Mouse (Mus musculus): ENCODE results near the gene Aqp2.

The Aqp2 gene

DNA sequence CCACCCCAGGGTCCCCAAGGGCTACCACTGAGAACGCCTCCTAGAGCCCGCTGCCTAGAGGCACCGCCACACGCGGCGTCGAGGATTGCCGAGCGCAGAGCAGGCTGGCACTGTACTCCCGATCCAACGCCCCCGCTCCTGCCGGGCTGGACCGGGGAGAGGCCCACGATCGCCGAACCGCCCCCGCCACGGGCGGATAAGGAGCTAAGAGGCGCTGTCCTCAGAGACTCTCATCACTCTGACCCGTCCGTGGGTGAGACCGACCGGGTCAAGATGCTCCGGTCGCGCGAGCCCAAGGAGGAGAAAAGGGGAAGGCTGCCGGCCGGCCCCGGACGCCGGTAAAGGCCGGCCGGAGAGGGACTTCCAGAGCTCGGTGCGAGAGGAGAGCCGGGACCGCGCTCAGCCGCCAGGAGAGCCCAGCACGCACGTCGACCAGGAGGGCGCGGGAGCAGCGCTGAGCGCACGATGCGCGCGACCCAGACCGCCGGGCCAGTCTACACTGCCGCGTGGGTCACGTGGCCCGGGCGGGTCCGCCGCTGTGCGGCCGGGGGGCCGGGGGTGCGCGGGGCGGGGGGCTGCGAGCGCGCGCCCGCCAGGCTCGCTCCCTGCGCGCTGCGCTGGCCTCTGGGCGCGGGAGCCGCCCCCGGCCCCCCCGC, 11.7 kb downstream of the Aqp2 start, which contains the start of gene Aqp5:
Aqp5 (plus strand) TSS at position 354 of the 656 bp plus-strand sequence.
- DNase-seq (ENCODE audit: low read depth, low spot score): no peak

DNA sequence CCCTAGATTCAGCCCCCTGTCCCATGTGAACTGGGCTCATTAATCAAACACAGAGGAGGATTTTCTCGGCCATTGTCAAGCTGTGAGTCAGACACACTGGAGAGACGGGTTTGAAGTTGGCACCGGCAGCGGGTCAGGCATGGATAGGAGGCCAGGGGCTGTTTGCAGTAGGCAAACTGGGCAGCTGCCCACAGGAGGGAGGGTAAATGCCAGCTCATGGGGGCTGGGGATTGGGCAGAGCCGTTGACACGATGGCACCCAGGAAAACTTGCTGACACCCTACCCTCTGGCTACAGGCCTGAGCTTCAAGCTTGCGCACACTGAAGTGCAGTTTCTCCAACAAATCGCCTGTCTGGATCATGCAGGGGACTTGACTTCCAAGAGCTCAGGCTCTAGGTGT, 13.3 kb downstream of the Aqp2 start:
- DNase-seq (ENCODE audit: low read depth, low spot score): no peak

DNA sequence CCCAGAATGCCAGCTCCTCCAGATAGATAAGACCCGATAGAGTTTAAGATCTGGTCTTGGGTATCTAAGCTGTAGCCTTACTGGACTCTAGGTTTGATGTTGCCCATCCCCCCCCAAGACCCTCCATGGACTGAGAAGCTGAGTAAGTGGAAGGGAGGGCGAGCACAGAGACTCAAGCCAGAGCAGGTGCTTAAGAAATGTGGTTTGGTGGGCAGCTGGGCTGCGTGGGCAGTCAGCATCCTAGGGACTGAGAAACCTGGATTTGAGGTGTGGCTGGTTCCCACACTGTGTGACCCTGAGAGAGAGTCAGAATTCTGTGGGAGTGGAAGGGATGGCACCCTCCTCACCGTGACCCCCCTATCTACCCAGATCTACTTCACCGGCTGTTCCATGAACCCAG, 14.0 kb downstream of the Aqp2 start:
- no peak for DNase-seq (ENCODE audit: low read depth, low spot score)

DNA sequence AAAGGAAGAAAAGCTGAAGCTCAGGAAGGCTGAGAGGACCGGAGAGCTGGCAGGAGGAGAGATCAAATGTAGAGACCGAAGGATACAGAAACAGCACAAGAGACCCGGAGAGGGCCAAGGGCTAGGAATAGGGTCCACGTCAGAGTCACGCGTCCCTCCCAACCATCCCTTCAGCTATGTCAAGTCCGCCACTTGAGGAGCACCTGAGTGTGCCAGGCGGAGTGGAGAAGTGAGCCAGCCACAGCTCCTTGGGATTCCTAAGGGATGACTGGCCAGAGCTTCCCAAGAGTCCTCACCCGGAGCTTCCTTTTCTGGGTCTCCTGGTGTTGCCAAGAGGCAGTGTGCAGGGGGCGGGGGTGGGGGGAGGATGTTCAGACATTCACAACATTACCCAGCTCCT, 16.1 kb downstream of the Aqp2 start:
- no peak for DNase-seq (ENCODE audit: low read depth, low spot score)

DNA sequence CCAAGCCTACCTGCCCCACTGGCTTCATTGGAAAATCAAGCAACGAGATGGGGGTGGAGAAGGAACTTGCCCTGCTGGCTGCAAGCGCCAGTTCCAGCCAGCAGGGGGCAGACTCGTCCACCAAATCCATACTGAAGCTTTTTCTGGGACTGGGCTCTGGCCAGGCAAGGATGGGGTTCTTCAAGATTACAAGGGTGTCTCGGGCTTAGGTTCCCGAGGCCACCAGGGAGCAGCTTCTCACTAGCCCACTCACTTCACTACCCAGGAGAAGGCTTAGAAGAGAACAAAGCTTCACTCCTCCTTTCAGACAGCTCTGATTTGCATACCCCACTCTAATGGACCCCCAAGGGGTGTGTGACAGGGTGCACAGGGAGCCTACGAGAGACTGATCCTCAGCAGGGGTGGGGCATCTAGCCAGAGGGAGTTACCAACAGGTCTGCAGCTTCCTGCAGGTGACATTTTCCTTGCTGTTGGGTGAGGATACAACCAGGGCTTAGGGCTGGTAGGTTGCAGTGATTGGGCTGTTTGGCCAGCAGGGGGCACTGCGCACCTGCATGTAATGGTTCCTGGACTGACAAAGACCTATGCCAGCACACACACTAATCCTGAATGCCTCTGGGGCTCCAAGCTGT, 17.3 kb downstream of the Aqp2 start:
- peak; percentile 92 for DNase-seq (ENCODE audit: low read depth, low spot score)

DNA sequence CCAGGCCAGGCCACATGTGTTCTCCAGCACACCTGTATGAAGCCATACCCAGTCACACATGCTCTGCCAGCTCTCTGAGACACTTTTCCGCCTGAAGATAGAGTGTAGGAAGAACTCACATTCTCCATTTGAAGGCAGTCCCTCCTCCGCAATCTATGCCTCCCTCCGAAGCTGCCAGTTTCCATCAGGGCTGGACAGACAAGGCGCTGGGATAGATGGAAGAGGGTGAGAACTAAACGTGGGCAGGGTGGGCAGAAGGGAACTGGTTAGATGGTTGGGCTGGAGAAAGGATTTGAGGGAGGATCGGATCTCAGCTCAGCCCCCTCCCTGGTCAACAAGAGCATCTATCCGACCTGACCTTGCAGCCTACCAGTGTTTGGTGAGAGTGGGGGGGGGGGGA, 18.0 kb downstream of the Aqp2 start:
- no peak for DNase-seq (ENCODE audit: low read depth, low spot score)

DNA sequence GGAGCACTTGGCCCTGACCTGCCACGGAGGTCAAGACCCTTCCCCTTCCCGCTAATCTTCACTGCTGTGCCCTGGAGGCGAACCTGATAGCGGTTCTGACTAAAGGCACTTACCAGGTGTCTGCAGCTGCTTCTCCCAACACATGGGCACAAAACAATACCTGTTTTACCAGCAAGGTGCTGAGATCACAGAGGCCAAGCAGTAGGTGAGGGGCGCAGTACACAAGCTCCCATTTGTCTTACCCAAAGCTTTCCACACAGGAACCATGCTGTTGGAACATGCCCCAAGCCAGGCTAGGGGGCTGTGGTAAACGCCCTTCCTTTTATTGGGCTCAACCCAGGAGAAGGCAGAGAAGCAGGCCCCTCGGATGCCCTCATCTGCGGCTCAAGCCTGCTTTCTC, 18.7 kb downstream of the Aqp2 start:
- DNase-seq (ENCODE audit: low read depth, low spot score): no peak

DNA sequence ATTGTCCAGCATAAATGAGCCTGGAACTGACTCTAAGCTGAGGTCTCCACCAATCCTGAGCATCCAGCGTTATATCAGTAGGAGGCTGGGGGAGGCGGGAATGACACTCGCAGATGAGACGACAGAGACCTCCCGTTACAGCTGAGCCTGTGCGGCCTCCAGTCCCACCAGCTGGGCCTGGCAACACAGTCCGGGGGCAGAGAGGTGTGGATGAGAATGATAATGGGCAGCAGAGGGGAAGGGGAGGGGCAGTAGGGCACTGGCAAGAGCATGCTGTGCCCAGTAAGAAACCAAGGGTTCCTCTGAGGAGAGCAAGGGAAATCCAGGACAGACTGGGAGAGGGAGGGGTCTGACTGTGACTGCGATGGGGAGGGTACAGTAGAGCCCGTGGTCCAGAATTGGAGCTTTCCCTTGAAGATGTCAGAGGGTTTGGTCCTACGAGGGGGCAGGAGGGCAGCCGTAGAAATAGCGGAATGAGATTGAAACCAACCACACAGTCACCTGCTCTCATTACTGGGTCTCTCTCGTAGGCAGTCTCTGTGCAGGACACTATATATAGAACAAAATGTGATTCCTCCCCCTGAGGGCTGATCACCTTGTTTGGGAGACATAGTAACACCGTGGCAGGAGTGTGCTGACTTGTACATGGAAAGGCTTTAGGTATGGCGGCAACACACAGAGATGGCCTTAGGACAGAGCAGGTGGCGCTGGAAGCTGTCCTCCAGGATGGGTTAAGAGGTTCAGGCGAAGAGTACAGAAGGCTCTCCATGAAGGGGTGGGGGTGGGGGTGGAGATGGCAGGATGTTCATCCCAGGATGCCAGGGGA, 20.6 kb downstream of the Aqp2 start:
- DNase-seq (ENCODE audit: low read depth, low spot score): no peak

DNA sequence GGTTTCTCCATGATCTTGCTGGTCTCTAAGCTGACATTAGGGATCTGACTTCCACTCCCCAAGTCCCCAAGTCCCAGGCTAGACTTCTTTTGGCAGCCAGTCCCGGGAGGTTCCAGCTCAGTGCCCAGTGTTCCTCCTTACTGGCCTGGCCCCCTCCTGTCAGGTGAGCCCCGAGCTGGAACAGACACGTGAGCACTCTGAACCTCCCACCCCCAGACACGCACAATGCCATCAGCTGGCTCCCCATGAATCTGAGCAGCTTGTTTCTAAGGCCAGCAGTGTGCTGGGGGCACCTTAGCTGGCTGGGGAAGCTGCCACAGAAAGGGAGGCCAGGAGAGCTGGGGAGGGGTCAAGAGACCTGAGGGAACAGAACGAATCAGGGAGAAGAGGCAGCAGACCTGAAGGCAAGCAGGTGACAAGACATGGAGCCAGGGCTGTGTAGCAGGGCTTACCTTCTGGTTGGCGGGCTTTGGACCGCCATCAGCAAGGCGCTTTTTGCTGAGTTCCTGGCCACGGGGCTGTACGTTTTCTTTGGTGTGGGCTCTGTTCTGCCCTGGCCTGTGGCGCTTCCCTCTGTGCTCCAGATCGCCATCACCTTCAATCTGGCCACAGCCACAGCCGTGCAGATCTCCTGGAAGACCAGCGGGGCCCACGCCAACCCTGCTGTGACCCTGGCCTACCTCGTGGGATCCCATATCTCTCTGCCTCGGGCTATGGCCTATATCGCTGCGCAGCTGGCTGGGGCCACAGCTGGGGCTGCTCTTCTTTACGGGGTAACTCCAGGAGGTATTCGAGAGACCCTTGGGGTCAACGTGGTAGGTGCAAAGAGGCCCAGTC, 22.3 kb downstream of the Aqp2 start, which contains the start of gene Aqp6:
Aqp6 (plus strand) TSS at position 415 of the 837 bp plus-strand sequence.
- DNase-seq (ENCODE audit: low read depth, low spot score): no peak

DNA sequence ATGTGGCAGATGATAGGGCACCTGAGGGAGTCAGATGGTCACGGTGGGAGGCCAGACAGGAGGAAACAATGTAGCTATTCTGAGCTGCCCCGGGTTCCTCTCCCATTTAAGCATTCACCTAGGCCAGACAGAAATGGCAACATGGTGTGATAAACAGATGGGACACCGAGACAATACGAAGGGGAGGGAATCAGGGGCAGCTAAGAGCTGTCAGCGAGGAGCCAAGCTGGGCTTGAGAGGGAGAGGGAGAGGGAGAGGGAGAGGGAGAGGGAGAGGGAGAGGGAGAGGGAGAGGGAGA, 22.9 kb downstream of the Aqp2 start:
- DNase-seq (ENCODE audit: low read depth, low spot score): no peak

DNA sequence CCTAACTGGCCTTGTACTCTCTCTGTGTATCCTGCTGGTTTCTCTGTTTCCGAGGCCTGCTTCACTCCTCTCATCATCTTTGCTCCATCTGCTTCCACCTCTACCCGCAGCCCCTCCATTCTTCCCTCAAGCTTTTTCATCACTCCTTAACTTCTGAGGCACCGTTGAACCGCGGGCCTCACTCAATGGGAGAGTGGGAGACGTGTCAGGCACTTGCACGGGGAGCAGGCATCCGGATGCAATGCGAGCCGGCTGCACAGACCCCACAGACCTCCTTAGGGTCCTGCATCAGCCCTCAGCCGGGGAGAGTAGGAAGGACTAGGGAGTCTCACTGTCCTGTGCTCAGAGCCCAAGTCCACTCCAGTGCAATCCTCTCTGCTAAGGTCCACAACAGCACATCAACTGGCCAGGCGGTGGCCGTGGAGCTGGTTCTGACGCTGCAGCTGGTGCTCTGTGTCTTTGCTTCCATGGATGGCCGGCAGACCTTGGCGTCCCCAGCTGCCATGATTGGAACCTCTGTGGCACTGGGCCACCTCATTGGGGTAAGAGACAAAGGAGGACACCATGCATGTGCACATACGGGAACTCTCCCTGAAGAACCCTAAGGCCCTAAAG, 23.5 kb downstream of the Aqp2 start:
- no peak for DNase-seq (ENCODE audit: low read depth, low spot score)

DNA sequence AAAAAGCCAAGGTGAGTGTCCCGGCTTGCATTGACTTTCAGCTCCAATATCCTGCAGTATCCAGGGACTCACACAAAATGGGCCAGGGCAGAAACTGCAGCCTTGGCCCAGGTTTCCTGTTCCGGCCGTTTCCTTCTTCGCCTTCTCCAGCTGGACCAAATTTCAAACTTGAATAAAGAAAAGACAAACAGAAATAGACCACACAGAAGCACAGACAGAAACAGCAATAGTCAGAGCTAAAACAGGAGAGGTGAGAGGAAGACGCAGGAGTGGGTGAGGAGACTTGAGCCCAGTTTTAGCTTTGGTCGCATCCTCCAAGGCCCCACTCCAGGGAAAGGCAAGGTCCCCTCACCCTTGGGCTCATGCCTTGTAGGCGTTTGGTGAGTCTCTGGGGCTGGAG, 24.4 kb downstream of the Aqp2 start:
- DNase-seq (ENCODE audit: low read depth, low spot score): no peak

DNA sequence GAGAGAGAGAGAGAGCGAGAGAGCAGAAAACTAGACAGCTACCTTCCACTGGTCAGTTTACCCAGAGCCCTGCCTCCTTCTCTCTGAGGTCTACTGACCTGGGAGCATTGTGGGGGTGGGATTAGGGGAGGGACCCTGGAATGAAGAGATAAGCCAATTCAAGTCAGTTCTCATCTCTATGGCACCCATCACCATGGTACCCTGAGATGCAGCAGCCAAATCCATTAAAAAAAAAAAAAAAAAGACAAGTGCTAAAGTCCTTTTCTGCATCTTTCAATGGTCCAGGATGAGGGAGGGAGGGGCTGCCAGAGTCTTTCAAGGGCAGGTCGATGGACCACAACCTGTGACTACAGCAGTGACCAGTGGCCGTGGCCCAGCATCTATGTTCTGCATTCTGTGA, 26.7 kb downstream of the Aqp2 start:
- no peak for DNase-seq (ENCODE audit: low read depth, low spot score)

DNA sequence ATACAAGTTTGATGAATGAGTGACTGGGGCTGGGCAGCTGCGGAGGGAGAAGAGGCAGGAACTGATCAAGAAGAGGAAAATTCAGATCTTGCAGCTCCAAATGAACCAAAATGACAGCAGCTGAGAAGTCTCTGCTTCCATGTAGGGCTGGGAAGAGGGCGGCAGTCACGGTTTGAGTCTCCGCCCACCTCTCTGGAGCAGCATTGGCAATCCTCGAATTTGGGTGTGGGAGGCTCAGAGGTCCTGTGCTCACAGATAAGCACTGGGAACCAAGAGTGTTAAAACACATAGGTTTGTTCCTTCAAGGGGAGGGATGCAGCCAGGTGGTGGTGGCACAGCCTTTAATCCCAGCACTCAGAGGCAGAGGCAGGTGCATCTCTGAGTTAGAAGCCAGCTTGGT, 27.7 kb downstream of the Aqp2 start:
- DNase-seq (ENCODE audit: low read depth, low spot score): no peak

DNA sequence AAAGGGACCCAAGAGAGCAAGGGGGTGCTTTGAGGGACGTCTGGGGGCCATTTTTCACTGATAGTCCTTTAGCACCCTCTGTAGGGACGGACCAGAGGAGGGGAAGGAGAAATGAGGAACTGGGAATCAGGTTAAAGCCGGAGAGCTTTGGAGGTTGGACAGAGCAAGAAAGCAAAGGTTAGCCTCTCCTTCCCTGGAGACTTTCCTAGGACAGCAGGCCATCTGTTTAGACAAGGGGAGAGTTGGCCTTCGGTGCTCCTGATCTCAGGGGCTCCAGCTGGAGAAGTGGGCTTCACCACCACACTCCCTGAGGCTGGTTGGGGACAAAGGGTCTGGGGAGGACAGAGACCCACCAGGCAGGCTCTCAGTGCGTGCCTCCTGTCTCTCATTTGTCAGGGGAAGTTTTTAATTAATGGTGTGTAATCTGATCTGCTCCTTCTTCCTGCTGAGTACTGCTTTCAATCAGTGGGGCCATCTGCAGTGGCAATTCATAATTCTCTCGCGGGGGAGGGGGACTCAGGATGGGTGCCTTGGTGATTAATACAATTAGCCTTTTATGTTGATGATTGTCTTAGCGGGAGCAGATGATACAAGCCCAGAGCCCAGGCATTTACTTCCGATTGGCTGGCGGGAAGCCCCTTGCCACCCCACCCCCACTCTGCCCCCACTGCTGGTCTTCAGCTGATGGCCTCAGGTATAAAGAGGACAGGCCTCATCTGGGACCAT, 28.7 kb downstream of the Aqp2 start:
- peak; percentile 57 for DNase-seq (ENCODE audit: low read depth, low spot score)

DNA sequence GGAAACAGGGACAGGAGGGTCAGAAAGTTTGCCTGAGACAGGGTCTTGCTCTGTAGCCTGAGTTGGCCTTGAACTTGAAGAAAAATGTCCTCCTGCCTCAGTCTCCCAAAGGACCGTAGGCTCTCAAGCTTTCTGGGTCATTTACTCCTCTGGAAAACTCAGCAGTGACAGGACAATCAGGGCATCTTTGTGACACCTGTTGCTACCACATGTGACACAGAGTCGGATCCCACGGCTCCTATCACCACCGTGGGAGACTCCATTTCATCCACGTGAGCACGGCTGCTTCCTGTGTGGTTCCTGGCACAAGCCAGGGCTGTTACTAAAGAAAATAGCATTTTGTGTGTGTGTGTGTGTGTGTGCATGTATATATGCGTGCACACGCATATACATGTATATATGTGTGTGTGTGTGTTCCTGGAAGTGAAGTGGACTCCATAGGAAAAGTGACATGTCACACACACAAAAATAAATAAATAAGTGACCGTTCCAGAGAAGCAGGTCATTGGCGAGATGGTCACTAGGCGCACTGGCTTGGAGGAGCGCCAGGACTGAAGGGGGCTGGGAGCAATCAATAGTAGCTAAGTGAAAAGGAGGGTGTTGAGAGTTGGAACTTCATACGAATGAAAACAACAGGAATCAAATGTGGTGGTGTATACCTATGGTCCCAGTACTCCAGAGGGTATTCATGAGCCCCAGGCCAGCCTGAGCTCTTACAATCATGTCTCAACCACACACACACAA, 29.7 kb downstream of the Aqp2 start:
- DNase-seq (ENCODE audit: low read depth, low spot score): no peak

DNA sequence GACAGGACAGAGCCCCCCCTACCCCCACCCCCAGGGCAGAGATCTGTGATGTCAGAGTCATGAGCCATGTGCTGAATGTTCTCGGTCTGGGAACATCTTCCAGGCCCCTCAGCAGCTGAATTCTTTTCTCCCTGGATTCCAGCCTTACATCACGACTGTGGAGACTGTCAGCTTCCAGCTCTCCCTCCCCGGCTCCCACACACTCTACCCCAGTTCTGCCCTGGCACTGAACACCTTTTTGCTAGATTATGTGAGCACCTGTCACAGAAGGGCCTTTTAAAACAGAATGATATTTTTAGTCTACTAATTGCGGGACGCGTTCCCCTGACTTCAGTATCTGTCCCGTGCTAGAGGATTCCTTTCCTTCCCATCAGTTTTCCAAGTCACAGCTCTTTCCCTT, 32.7 kb downstream of the Aqp2 start:
- no peak for DNase-seq (ENCODE audit: low read depth, low spot score)

DNA sequence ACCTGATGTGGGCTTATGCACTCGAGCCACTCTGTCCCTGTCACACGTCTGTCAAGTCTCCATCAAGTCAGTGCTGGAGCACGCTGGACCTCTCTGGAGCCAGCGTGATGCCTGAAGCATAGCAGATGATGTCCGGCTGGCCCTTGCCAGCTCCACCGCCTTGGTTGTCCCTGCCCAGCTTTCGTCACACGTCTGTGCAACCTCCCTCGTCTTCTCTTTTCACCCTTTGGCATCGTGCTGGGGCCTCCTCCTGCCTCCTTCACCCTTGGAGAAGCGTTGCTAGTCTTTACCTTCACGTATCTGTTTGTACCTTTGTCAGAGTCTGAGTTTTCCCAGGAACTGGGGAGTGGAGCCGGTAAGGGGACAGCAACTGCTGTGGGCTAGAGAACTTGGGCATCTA, 35.4 kb downstream of the Aqp2 start:
- no peak for DNase-seq (ENCODE audit: low read depth, low spot score)

DNA sequence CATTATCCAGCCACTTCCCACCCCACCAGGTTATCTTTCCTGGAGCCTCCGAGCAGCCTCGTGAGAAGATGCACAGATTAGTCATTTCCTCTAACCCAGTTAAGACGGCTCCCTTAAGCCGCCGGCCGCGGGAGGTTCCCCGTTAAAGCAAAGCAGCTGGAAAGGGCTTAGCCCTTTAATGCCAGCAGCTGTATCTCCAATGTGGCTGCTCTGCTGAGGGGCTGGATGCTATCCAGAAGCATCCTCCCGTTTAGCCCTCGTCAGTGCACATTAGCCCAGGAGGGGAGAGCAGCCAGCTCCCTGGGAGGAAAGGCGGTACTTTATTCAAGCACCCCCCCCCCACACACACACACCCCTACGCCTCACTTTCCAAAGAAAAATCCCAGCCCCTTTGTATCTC, 35.9 kb downstream of the Aqp2 start:
- DNase-seq (ENCODE audit: low read depth, low spot score): no peak

DNA sequence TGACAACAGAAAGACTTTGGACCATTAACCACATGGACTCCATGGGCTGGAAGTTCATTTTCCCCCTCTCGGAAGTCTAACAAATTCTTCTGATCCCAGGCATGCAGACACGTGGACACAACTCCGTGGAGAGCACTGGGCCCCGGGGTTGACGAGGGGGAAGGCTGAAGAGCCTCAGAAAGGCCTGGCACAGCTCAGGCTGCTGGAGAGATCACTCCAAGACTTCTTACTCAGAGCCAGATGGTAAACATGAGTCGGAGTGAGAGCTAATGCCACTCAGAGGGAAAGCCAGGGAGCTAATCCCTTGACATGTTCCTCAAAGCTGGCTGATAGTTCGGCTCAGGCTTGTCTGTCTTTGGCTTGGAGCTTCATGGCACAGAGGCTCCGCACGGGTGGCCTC, 36.4 kb downstream of the Aqp2 start:
- no peak for DNase-seq (ENCODE audit: low read depth, low spot score)

All from mesoderm, embryonic 11.5 days (tissue).